Mouse (Mus musculus) spleen, adult 12 weeks (tissue): ENCODE data around the gene Lamtor2.

ENCODE experiments used
- DNase-seq: peaks from one replicate; pipeline ENCODE4 v3.0.0; 2022; ENCODE audit warnings: low spot score

The Lamtor2 gene

GRCm38 (mm10) chr3:88526157-88527131, 26.4 kb downstream of the Lamtor2 start:
- DNase-seq: peak; percentile 77

- DNase-seq: no peak
These were observed 27.9 kb downstream of the Lamtor2 start for GRCm38 (mm10) chr3:88525021-88525420.

- no peak for DNase-seq
These were observed 29.8 kb downstream of the Lamtor2 start for GRCm38 (mm10) chr3:88523027-88523426.

DNA sequence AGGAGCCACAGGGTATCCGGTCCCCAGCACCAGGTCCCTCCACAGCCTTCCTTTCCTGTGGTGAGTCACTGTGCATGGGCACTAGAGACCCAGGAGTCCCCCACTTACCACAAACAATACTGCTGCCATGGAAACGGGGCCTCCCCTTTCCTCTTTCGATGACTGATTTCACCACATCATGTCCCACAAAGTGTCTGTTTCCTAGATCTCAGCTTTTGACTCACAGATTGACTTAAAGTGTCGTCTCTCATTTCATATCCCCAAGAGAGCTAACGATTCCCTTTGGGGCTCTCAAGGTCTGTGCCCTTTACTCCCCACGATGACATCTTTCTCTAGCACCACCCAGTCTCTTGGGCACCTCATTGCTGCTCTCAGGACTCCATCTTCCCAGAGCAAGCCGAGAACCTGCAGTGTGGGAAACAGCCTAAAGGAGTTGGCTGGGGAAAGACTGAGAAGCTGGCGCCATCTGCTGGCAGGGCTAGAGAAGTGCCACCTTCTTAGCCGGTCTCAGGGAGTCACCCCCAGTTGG, 31.0 kb downstream of the Lamtor2 start:
- peak; percentile 62 for DNase-seq

- no peak for DNase-seq
These were observed 31.7 kb downstream of the Lamtor2 start for GRCm38 (mm10) chr3:88521156-88521555.

GRCm38 (mm10) chr3:88520078-88520477, 32.8 kb downstream of the Lamtor2 start:
- no peak for DNase-seq

GRCm38 (mm10) chr3:88518411-88518810, 34.5 kb downstream of the Lamtor2 start:
- no peak for DNase-seq

DNA sequence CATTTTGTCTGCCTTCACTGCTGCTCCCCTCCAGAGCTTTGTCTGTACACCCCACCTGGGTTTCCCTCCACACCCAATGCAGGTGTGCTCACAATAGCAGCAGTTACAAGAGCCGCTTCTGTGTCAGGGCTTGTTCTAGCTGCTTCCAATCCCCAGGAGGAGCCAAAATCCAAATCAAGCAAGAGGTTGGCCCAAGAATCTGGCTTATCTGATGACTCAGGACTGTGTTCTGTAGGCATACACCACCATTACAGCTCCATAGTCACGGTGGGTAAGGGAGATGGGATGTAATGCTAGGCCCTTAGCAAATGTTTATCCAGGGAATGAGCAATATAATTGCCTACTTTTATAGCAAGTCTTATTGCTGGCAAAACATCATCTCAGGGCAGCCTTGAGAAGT, 36.5 kb downstream of the Lamtor2 start:
- DNase-seq: no peak

DNA sequence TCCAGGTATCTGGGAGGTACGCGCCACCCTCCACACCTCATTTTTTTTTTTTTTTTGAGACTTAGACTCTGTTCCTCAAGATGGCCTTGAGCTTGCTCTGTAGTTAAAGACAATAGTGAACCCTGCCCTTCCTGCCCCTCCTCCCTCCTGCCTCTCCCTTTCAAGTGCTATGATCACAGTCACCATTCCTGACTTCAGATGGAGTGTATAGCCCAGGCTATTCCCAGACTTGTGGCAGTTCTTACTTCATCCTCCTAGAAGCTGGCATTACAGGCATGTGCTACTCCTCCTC, 37.8 kb downstream of the Lamtor2 start:
- no peak for DNase-seq

DNA sequence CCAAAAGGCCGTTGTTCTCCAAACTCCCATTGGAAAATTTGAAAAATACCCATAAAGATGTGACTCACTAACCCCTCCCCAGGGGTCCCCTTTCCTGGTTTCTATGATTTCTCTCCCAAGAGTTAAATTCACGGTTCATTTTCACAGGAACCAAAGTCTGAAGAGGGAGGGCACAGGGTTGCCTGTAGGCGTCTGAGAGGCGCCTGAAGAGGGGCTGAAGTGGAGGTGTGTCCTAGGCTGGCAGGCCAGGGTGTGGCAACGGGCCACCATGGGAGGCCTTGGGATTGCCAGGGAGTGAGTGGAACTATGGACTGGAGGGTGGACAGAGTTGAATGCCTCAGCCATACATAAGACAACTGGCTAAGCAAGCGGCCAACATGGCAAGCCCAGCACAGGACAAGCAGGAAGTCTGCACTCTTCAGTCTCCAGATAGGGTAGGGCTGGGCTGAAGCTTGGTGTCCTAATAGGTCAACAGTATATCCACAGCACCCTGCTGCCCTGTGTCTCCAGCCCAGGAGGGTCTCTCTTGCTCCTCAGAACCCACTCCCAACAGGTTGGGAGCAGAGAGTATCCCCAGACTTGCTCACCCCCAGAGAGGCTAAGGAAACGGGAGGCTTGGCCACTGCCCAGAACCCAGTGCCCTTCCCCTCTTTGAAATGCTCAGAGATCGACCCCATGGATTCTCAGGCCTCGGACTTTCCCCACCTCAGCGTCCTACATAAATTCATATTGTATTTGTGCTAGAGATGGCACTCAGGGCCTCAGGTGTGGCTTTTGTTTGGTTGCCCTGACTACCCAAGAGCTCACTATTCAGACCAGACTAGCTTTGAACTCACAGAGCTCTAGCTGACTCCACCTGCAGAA, 38.4 kb downstream of the Lamtor2 start:
- no peak for DNase-seq

DNA sequence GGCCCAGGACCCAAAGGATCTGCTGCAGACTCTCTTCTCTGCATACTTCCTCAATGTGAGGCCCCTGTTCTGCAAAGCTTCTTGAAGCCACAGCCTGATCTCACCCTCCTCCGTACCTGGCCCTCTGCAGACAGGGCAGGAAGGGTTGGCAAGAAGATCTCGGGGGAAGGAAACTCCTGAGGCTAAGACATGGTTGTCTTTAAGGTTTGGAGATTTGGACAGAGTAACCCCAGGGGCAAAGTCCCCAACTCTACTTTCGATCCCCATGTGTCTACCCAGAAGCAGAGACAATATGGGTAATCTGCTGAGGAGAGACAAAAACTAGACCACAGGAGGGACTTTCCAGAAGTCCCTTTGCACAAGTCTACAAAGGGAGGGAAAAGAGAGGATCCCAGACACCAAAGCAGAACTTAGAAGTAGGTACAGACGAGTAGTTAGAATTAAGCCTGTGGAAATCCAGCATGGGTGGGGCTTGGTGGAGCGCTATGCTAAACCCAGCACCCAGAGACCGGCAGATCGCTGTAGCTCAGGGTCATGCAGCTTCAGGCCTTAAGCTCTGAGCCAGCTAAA, 39.2 kb downstream of the Lamtor2 start:
- DNase-seq: no peak

DNA sequence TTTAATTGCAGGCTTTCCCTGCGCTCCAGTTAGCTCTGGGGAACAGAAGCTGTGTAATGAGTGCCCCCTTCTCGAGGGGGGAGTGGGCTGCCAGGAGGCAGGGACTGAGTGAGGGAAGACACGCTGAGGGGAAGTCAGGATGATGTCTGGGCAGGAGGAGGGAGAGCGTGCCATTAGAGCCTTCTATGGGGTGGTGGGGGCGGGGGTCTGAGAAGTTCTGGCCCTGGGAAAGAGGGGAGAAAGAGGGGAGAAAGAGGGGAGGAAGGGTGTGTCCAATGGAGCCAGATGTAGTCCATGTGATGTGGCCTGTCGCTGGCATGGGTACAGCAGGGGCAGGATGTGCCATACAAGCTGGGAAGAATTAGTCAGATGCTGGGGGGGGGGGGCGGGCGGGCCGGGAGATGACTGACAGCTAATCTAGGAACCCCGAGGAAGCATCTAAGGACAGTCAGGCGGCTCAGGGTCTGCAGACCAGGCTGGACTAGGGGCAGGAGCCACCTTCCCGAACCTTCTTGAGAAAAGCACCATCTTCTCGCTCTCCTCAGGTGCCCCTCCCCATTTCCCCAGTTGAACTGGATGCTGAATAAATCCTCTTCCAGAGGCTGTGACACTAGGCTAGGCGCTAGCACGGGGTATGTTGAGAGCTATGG, 39.9 kb downstream of the Lamtor2 start:
- DNase-seq: no peak

- DNase-seq: no peak
These were observed 40.6 kb downstream of the Lamtor2 start for GRCm38 (mm10) chr3:88512141-88512895.

DNA sequence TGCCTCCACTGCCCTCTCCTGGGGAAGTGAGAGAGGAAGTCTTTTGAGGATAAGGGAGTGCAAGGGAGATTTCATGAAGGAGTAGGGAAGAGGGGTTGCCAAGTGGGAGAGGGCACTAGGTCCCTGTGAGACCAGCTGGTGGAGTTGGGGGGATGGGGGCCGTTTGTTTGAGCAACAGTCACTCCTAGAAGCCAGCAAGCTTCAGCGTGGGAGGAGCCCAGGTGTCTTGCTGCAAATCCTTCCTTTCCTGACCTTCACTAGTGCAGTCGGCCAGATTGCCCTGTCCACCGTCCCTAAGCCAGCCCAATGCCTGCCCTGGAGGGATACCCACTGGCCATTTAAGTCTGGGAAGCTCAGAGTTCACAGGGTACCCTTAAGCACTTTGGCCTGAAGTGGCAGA, 41.3 kb downstream of the Lamtor2 start:
- no peak for DNase-seq

- DNase-seq: no peak
These were observed 42.2 kb downstream of the Lamtor2 start for GRCm38 (mm10) chr3:88510421-88511289.

DNA sequence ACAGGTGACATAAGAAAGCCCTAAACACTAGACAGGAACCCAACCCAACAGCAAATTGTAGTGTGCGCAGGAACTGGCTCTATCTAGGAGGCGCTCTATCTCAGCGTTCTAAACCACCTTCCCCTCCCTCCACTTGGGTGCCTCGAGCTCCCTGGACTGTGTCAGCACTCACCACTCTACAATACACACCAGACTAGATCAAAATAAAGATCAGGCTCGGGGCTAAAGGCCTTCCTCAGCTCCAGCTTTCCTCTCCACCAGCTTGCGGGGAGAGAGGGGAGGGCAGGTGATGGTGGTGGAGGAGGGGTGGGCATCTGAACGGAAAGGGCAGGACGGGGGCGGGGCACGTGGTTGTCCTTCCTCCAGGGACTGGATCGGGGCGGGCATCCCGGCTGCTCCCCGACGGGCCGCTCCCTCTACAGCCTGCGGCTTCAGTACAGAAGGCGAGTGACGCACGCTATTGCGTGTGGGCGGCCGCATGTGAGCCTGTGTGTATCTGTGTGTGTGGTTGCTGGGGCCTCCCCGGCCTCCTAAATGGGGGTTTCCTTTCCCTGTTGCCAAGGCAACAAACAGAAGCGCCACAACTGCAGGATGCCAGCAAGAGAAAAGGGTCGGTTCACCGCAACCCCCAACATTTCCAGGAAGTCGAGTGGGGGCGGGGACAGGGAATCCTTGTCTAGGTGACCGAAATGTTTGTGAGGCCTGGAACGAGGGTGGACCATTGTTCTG, 43.0 kb downstream of the Lamtor2 start, which contains the start of gene Lmna:
TSS of gene Lmna (minus strand) at position 265 of the 729 bp plus-strand sequence.
- peak; percentile 83 for DNase-seq

DNA sequence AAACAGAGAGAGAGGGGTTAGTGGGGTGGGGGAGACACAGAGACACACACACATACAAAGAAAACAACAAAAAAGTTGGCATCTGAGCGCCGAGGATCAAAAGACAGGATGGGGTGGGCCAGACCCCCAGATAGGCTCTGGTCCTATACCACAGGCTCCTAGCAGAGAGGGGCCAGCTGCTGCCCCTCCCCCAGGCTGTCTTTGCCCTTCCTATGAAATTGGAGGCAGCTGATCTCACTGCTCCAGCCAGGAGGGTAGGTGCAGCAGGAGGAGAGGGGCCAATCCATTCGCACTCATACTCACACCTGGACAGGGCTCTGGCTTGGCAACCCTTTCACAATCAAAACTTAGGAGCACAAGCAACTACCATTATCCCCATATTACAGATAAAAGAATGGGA, 43.6 kb downstream of the Lamtor2 start:
- DNase-seq: no peak

DNA sequence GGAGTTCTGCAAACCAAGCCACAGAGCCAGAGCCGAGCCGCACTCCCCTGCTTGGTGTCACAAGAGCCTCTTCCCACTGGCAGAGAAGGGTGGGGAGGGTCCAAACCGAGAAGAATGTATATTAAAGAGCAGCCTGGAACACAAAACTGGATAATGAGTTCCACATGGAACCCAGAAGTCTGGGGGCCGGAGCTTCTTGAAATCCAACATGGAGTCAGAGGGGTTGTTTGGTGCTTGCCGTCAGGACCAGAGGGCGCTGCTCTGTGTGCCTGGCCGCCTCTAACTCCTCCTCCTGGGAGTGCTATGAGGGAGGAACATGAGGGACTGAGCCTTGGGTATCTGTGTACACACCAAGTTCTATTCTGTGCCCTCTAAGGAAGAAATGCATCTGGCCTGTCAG, 47.1 kb downstream of the Lamtor2 start:
- DNase-seq: no peak

DNA sequence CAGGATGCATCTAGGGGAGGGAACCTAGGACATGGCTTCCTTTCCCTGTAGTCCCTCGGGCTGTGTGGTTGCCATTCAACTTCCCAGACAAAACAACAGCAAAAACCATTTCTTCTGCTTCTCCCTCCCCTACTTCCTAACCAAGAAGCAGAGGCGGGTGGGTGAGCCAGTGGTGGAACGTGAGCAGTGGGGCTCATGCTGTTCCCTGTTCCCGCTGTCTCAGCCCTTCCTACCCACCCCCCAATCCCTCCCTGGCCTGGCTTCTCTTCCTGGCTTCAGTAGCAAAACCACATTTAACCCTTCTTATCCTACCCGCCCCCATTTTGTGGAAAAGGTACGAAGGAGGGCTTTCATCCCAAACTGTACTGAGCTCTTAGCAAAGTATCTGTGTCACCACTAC, 47.8 kb downstream of the Lamtor2 start:
- DNase-seq: no peak
